Mouse (Mus musculus): ENCODE measurements at regions not wholly inside any gene's neighbourhood (a gene's known extent, or its start where the extent isn't known, plus 50 kb on each side); places are given as distances from the start of the nearest gene placed in this dataset.

GRCm38 (mm10) chr9:25400647-25401335 lies 80.6 kb upstream of the Eepd1 start:
- Histone ChIP-seq H3K27ac (ENCODE audit: low read length) (no peak overlapping the region), H3K27me3 (replicated peaks; ENCODE audit: insufficient read depth, low read length) (no peaks in the 10 kb centered on the region), H3K4me1 (ENCODE audit: insufficient read depth, low read depth, low read length) (no peaks in the 10 kb centered on the region), H3K4me3 (ENCODE audit: low read depth, low read length) (no peak overlapping the region), H3K4me2 (replicated peaks; ENCODE audit: low read depth, low read length) (no peak overlapping the region), H3K36me3 (ENCODE audit: insufficient read depth, low read length) (no peaks in the 10 kb centered on the region), H3K9ac (replicated peaks; ENCODE audit: low read depth) (no peak overlapping the region), H3K9me3 (ENCODE audit: low read length) (no peaks in the 10 kb centered on the region)
- ATAC-seq (peak; percentile 57), DNase-seq (ENCODE audit: low spot score) (peak; percentile 60)
- 35% methylated on average over 9 of the region's 9 CpGs for WGBS
- TF ChIP-seq EP300 (IDR thresholded peaks at IDR 0.05) (no peak), CTCF (IDR thresholded peaks at IDR 0.05) (no peak)

GRCm38 (mm10) chr9:25405848-25406247 lies 75.5 kb upstream of the Eepd1 start:
- no peak overlapping the region for H3K4me2 ChIP-seq (replicated peaks; ENCODE audit: low read depth, low read length)
- no peak overlapping the region for H3K4me3 ChIP-seq (ENCODE audit: low read depth, low read length)
- 73% methylated on average over 4 of the region's 4 CpGs for WGBS
- H3K9me3 ChIP-seq (ENCODE audit: low read length) = no peaks in the 10 kb centered on the region
- no peak overlapping the region for H3K9ac ChIP-seq (replicated peaks; ENCODE audit: low read depth)
- no peaks in the 10 kb centered on the region for H3K4me1 ChIP-seq (ENCODE audit: insufficient read depth, low read depth, low read length)
- ATAC-seq (no peak), DNase-seq (ENCODE audit: low spot score) (no peak)
- no peak for TF ChIP-seq EP300 (IDR thresholded peaks at IDR 0.05)
- no peaks in the 10 kb centered on the region for H3K27me3 ChIP-seq (replicated peaks; ENCODE audit: insufficient read depth, low read length)
- H3K27ac ChIP-seq (ENCODE audit: low read length) = no peak overlapping the region
- no peaks in the 10 kb centered on the region for H3K36me3 ChIP-seq (ENCODE audit: insufficient read depth, low read length)

GRCm38 (mm10) chr9:25408518-25408917 lies 72.8 kb upstream of the Eepd1 start:
- no peaks in the 10 kb centered on the region for H3K4me1 ChIP-seq (ENCODE audit: insufficient read depth, low read depth, low read length)
- no peak for ATAC-seq
- H3K27me3 ChIP-seq (replicated peaks; ENCODE audit: insufficient read depth, low read length) = no peaks in the 10 kb centered on the region
- no peak overlapping the region for H3K27ac ChIP-seq (ENCODE audit: low read length)
- H3K4me3 ChIP-seq (ENCODE audit: low read depth, low read length) = no peak overlapping the region
- no peak for DNase-seq (ENCODE audit: low spot score)
- 78% methylated on average over 3 of the region's 3 CpGs for whole genome bisulfite sequencing
- no peaks in the 10 kb centered on the region for H3K9me3 ChIP-seq (ENCODE audit: low read length)
- no peaks in the 10 kb centered on the region for H3K36me3 ChIP-seq (ENCODE audit: insufficient read depth, low read length)
- H3K4me2 ChIP-seq (replicated peaks; ENCODE audit: low read depth, low read length) = no peak overlapping the region
- TF ChIP-seq CTCF (IDR thresholded peaks at IDR 0.05) (no peak), EP300 (IDR thresholded peaks at IDR 0.05) (no peak)
- no peak overlapping the region for H3K9ac ChIP-seq (replicated peaks; ENCODE audit: low read depth)

GRCm38 (mm10) chr9:25409729-25410128 lies 71.6 kb upstream of the Eepd1 start:
- Histone ChIP-seq H3K36me3 (ENCODE audit: insufficient read depth, low read length) (no peaks in the 10 kb centered on the region), H3K9ac (replicated peaks; ENCODE audit: low read depth) (no peak overlapping the region), H3K4me2 (replicated peaks; ENCODE audit: low read depth, low read length) (no peak overlapping the region), H3K4me1 (ENCODE audit: insufficient read depth, low read depth, low read length) (no peaks in the 10 kb centered on the region), H3K27ac (ENCODE audit: low read length) (no peak overlapping the region), H3K9me3 (ENCODE audit: low read length) (no peaks in the 10 kb centered on the region), H3K27me3 (replicated peaks; ENCODE audit: insufficient read depth, low read length) (no peaks in the 10 kb centered on the region), H3K4me3 (ENCODE audit: low read depth, low read length) (no peak overlapping the region)
- 58% methylated on average over 5 of the region's 5 CpGs for WGBS
- ATAC-seq (no peak), DNase-seq (ENCODE audit: low spot score) (no peak)
- TF ChIP-seq CTCF (IDR thresholded peaks at IDR 0.05) = no peak
- no peak for TF ChIP-seq EP300 (IDR thresholded peaks at IDR 0.05)

- Histone ChIP-seq H3K4me3 (ENCODE audit: low read depth, low read length) (no peak overlapping the region), H3K27me3 (replicated peaks; ENCODE audit: insufficient read depth, low read length) (no peaks in the 10 kb centered on the region), H3K9ac (replicated peaks; ENCODE audit: low read depth) (no peak overlapping the region), H3K4me1 (ENCODE audit: insufficient read depth, low read depth, low read length) (no peaks in the 10 kb centered on the region), H3K27ac (ENCODE audit: low read length) (no peak overlapping the region), H3K9me3 (ENCODE audit: low read length) (no peaks in the 10 kb centered on the region), H3K4me2 (replicated peaks; ENCODE audit: low read depth, low read length) (no peak overlapping the region), H3K36me3 (ENCODE audit: insufficient read depth, low read length) (no peaks in the 10 kb centered on the region)
- no peak for TF ChIP-seq EP300 (IDR thresholded peaks at IDR 0.05)
- TF ChIP-seq CTCF (IDR thresholded peaks at IDR 0.05) = no peak
- 67% methylated on average over 3 of the region's 3 CpGs for WGBS
- ATAC-seq = no peak
- no peak for DNase-seq (ENCODE audit: low spot score)
These were observed 67.5 kb upstream of the Eepd1 start for GRCm38 (mm10) chr9:25413873-25414272.

GRCm38 (mm10) chr9:25414315-25414714 lies 67.0 kb upstream of the Eepd1 start:
- no peaks in the 10 kb centered on the region for H3K4me1 ChIP-seq (ENCODE audit: insufficient read depth, low read depth, low read length)
- DNase-seq (ENCODE audit: low spot score) (no peak), ATAC-seq (no peak)
- H3K9me3 ChIP-seq (ENCODE audit: low read length) = no peaks in the 10 kb centered on the region
- no peaks in the 10 kb centered on the region for H3K36me3 ChIP-seq (ENCODE audit: insufficient read depth, low read length)
- H3K9ac ChIP-seq (replicated peaks; ENCODE audit: low read depth) = no peak overlapping the region
- WGBS = 46% methylated on average over 2 of the region's 2 CpGs
- no peak overlapping the region for H3K27ac ChIP-seq (ENCODE audit: low read length)
- no peak overlapping the region for H3K4me2 ChIP-seq (replicated peaks; ENCODE audit: low read depth, low read length)
- TF ChIP-seq CTCF (IDR thresholded peaks at IDR 0.05) (no peak), EP300 (IDR thresholded peaks at IDR 0.05) (no peak)
- no peaks in the 10 kb centered on the region for H3K27me3 ChIP-seq (replicated peaks; ENCODE audit: insufficient read depth, low read length)
- H3K4me3 ChIP-seq (ENCODE audit: low read depth, low read length) = no peak overlapping the region

GRCm38 (mm10) chr9:25426941-25427340 lies 54.4 kb upstream of the Eepd1 start:
- no peak overlapping the region for H3K27ac ChIP-seq (ENCODE audit: low read length)
- H3K4me3 ChIP-seq (ENCODE audit: low read depth, low read length) = no peak overlapping the region
- H3K4me2 ChIP-seq (replicated peaks; ENCODE audit: low read depth, low read length) = no peak overlapping the region
- no peaks in the 10 kb centered on the region for H3K27me3 ChIP-seq (replicated peaks; ENCODE audit: insufficient read depth, low read length)
- no peak overlapping the region for H3K9ac ChIP-seq (replicated peaks; ENCODE audit: low read depth)
- no peaks in the 10 kb centered on the region for H3K9me3 ChIP-seq (ENCODE audit: low read length)
- no peaks in the 10 kb centered on the region for H3K4me1 ChIP-seq (ENCODE audit: insufficient read depth, low read depth, low read length)
- no peak for TF ChIP-seq EP300 (IDR thresholded peaks at IDR 0.05)
- TF ChIP-seq CTCF (IDR thresholded peaks at IDR 0.05) = no peak
- no peak for DNase-seq (ENCODE audit: low spot score)
- no peak for ATAC-seq
- H3K36me3 ChIP-seq (ENCODE audit: insufficient read depth, low read length) = no peaks in the 10 kb centered on the region
- 73% methylated on average over 1 of the region's 1 CpGs for WGBS

All from lung, postnatal 0 days (tissue).